ENCODE assay signal across 15 mouse cellular contexts in the genomic region with DNA sequence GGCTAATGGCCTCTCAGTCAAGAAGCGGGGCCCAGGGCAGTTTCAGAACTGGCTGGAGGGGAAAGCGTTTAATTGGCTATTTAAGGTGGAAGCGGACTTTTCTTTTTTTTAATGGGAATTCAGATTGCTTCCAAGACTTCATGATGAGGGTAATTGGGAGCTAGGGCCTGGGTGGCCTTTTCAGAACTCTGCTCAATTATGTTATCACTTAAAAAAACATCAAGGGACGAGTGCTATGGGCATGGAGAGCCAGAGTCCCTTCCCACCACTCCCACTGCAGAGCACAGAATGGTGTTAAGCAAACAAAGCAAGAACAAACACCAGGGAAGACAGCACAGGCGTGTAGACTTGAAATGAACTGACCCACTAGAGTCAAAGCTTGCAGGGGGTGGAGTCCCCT.
DNase-seq lines count a peak whose midpoint lies in the region; ATAC-seq and TF ChIP-seq lines count a peak whose summit lies in the region.
"Had no signal": no experiment of that assay in that cellular context is flagged by ENCODE, and none has a peak within 500 bp of the region (broad histone marks: within the 10 kb centered on the region; RNA-seq: fewer than 3 reads in every experiment).

No protein-coding gene starts in this region.

- peaks cover 28% of the 10 kb centered on the region for H3K4me1 ChIP-seq in midbrain, embryonic 11.5 days (ENCODE audit: control insufficient read depth, insufficient read depth, low read length)
- peaks cover 41% of the 10 kb centered on the region for H3K4me1 ChIP-seq in midbrain, embryonic 16.5 days (ENCODE audit: control insufficient read depth, insufficient read depth, low read length)
- peaks cover 38% of the 10 kb centered on the region for H3K4me1 ChIP-seq in lung, embryonic 15.5 days
- H3K4me1 ChIP-seq in stomach, postnatal 0 days (replicated peaks; ENCODE audit: control insufficient read depth, insufficient read depth), result peaks cover 5% of the 10 kb centered on the region; the same call in 1 of the 2 replicates
- H3K4me1 ChIP-seq: megakaryocyte, embryonic 14.5 days had no signal

- H3K27me3 ChIP-seq in midbrain, embryonic 11.5 days (ENCODE audit: control insufficient read depth, insufficient read depth, low read length), result no peaks in the 10 kb centered on the region
- H3K27me3 ChIP-seq in midbrain, embryonic 16.5 days (ENCODE audit: control insufficient read depth, insufficient read depth, low read depth, low read length), result no peaks in the 10 kb centered on the region
- H3K27me3 ChIP-seq in lung, embryonic 15.5 days, result no peaks in the 10 kb centered on the region
- no peaks in the 10 kb centered on the region for H3K27me3 ChIP-seq in stomach, postnatal 0 days (ENCODE audit: control insufficient read depth, insufficient read depth, low read length)

- no peaks in the 10 kb centered on the region for H3K36me3 ChIP-seq in midbrain, embryonic 11.5 days (ENCODE audit: control insufficient read depth, insufficient read depth, low read length)
- no peaks in the 10 kb centered on the region for H3K36me3 ChIP-seq in midbrain, embryonic 16.5 days (ENCODE audit: control insufficient read depth, insufficient read depth, low read length)
- no peaks in the 10 kb centered on the region for H3K36me3 ChIP-seq in lung, embryonic 15.5 days
- no peaks in the 10 kb centered on the region for H3K36me3 ChIP-seq in stomach, postnatal 0 days (ENCODE audit: control insufficient read depth, insufficient read depth, low read length)

- ATAC-seq in midbrain, embryonic 11.5 days (ENCODE audit: low FRiP score), result peak; percentile 50; the same call in 1 of the 2 replicates
- no peak for ATAC-seq in midbrain, embryonic 16.5 days
- ATAC-seq in lung, embryonic 15.5 days (ENCODE audit: borderline replicate concordance, extremely low read depth, low FRiP score, low TSS enrichment), result peak; percentile 39; the same call in 1 of the 2 replicates
- peak; percentile 55; the same call in 1 of the 2 replicates for ATAC-seq in stomach, postnatal 0 days (ENCODE audit: low FRiP score, low TSS enrichment)
- ATAC-seq: activated CD4-positive, CD25-positive, alpha-beta regulatory T cell, adult 4 months had no signal

- H3K9ac ChIP-seq in midbrain, embryonic 11.5 days (ENCODE audit: low read length), result no peak overlapping the region
- no peak overlapping the region for H3K9ac ChIP-seq in midbrain, embryonic 16.5 days (ENCODE audit: low read depth, low read length)
- no peak overlapping the region for H3K9ac ChIP-seq in lung, embryonic 15.5 days
- no peak overlapping the region for H3K9ac ChIP-seq in stomach, postnatal 0 days (ENCODE audit: low read length)

- DNase-seq in heart, adult 11 months, result peak; percentile 81
- no peak for DNase-seq in heart, adult 8-10 months (ENCODE audit: low spot score)
- DNase-seq in midbrain, embryonic 11.5 days (ENCODE audit: low spot score, missing footprints), result no peak
- no peak for DNase-seq in stomach, postnatal 0 days (ENCODE audit: low spot score)
- DNase-seq in left cerebral cortex, postnatal 10 days (ENCODE audit: extremely low spot score in 1 of 2, low spot score in 2 of 2), result no peak
- DNase-seq in frontal cortex, adult 2 months (ENCODE audit: extremely low spot score in 1 of 2, low spot score in 1 of 2), result no peak
- DNase-seq: cerebellum, postnatal 36 days; gastrocnemius, postnatal 10 days; right cerebral cortex, postnatal 4 days; thymus, adult 18-20 months had no signal

- 40% methylated on average over 5 of the region's 5 CpGs for WGBS in midbrain, embryonic 11.5 days
- WGBS in midbrain, embryonic 16.5 days, result 39% methylated on average over 5 of the region's 5 CpGs
- 44% methylated on average over 5 of the region's 5 CpGs for WGBS in lung, embryonic 15.5 days
- 52% methylated on average over 5 of the region's 5 CpGs for WGBS in stomach, postnatal 0 days

- intact Hi-C loops in left cerebral cortex, postnatal 10 days (cut with DNase I), result no loop called here

- H3K4me3 ChIP-seq in midbrain, embryonic 11.5 days (ENCODE audit: low read depth, low read length), result no peak overlapping the region
- no peak overlapping the region for H3K4me3 ChIP-seq in midbrain, embryonic 16.5 days (ENCODE audit: low read depth, low read length)
- H3K4me3 ChIP-seq in lung, embryonic 15.5 days, result no peak overlapping the region
- H3K4me3 ChIP-seq in stomach, postnatal 0 days (ENCODE audit: low read depth, low read length), result no peak overlapping the region
- H3K4me3 ChIP-seq: left cerebral cortex, adult 2 months; megakaryocyte, embryonic 14.5 days had no signal

- no peaks in the 10 kb centered on the region for H3K9me3 ChIP-seq in midbrain, embryonic 11.5 days (ENCODE audit: control insufficient read depth, low read length)
- no peaks in the 10 kb centered on the region for H3K9me3 ChIP-seq in midbrain, embryonic 16.5 days (replicated peaks; ENCODE audit: control insufficient read depth, low read length, poor library complexity, severe bottlenecking)
- H3K9me3 ChIP-seq in lung, embryonic 15.5 days, result no peaks in the 10 kb centered on the region
- H3K9me3 ChIP-seq in stomach, postnatal 0 days (ENCODE audit: control insufficient read depth, low read length), result no peaks in the 10 kb centered on the region
- H3K9me3 ChIP-seq: megakaryocyte, embryonic 14.5 days had no signal

- TF ChIP-seq EP300 in stomach, postnatal 0 days (optimal IDR thresholded peaks at IDR 0.05), result no peak

- no peak for TF ChIP-seq CTCF in stomach, postnatal 0 days (IDR thresholded peaks at IDR 0.05; ENCODE audit: low read depth)

- H3K4me2 ChIP-seq in midbrain, embryonic 11.5 days, result no peak overlapping the region
- no peak overlapping the region for H3K4me2 ChIP-seq in midbrain, embryonic 16.5 days (ENCODE audit: low read length)
- H3K4me2 ChIP-seq in lung, embryonic 15.5 days, result no peak overlapping the region
- H3K4me2 ChIP-seq in stomach, postnatal 0 days (replicated peaks; ENCODE audit: low read depth), result no peak overlapping the region

- no peak overlapping the region for H3K27ac ChIP-seq in midbrain, embryonic 11.5 days (ENCODE audit: low read depth, low read length)
- no peak overlapping the region for H3K27ac ChIP-seq in midbrain, embryonic 16.5 days (ENCODE audit: low read length)
- H3K27ac ChIP-seq in lung, embryonic 15.5 days, result no peak overlapping the region
- no peak overlapping the region for H3K27ac ChIP-seq in stomach, postnatal 0 days (replicated peaks)
- H3K27ac ChIP-seq: left cerebral cortex, adult 2 months had no signal
